Mouse (Mus musculus) kidney, postnatal 0 days (tissue): ENCODE results near the gene Hoxd8. TPM values are rescaled to one million over a fixed set of nuclear protein-coding genes. Genes with fewer than 3 reads are reported as not detected.
A peak's percentile ranks its signal among the peaks of the same experiment; 100 is the strongest.

ENCODE experiments used
- ATAC-seq: fragments of 200-750 bp; cut with Nextera tagmentation; replicated peaks from 2 replicates; pipeline ENCODE4 v1.8.0; 2017; ENCODE audit warnings: low read depth, moderate number of reproducible peaks, moderate TSS enrichment, moderate library complexity; ENCODE audit not compliant: low FRiP score
- DNase-seq: peaks from one replicate; pipeline ENCODE4 v3.0.0-alpha.2; 2016; ENCODE audit warnings: low spot score
- H3K27ac ChIP-seq: fragments of 300-500 bp; sonication (generic); 2 replicates; pipeline ENCODE4 v1.5.1; 2014; ENCODE audit warnings: mild to moderate bottlenecking
- H3K27me3 ChIP-seq: fragments of 300-500 bp; sonication (generic); 2 replicates; pipeline ENCODE4 v1.6.1; 2014; ENCODE audit warnings: low read length, mixed read lengths; ENCODE audit not compliant: insufficient read depth
- H3K36me3 ChIP-seq: fragments of 300-500 bp; sonication (generic); 2 replicates; pipeline ENCODE4 v1.6.1; 2014; ENCODE audit warnings: low read length, mixed read lengths; ENCODE audit not compliant: insufficient read depth
- H3K4me1 ChIP-seq: fragments of 300-500 bp; sonication (generic); replicated peaks from 2 replicates; pipeline ENCODE4 v1.6.1; 2014; ENCODE audit warnings: antibody characterized with exemption, low read length, mixed read lengths; ENCODE audit not compliant: insufficient read depth
- H3K4me2 ChIP-seq: fragments of 300-500 bp; sonication (generic); 2 replicates; pipeline ENCODE4 v1.6.1; 2014; ENCODE audit warnings: mild to moderate bottlenecking, low read length, moderate library complexity, mixed read lengths
- H3K4me3 ChIP-seq: fragments of 300-500 bp; sonication (generic); replicated peaks from 2 replicates; pipeline ENCODE4 v1.5.1; 2014; ENCODE audit warnings: low read depth, low read length
- H3K9ac ChIP-seq: fragments of 300-500 bp; sonication (generic); 2 replicates; pipeline ENCODE4 v1.6.1; 2014; ENCODE audit warnings: low read depth, low read length
- H3K9me3 ChIP-seq: fragments of 300-500 bp; sonication (generic); replicated peaks from 2 replicates; pipeline ENCODE4 v1.6.1; 2016; ENCODE audit warnings: low read length, inconsistent platforms, mixed read lengths
- CTCF ChIP-seq: IDR thresholded peaks from 2 replicates; pipeline ENCODE4 v1.5.1; 2016; ENCODE audit warnings: antibody characterized with exemption, low read depth, mild to moderate bottlenecking, moderate library complexity
- WGBS: fragments of 180-500 bp; shearing (Covaris S2); extraction: QIAGEN DNeasy Blood & Tissue Kit; methylation state at CpG from one replicate; pipeline ENCODE4 v1.1.7; 2014; 5-methylcytosine and 5-hydroxymethylcytosine counted together
- polyA plus RNA-seq: library from polyadenylated mRNA; unstranded; fragments of >200 nt; fragmentation: Nextera tagmentation; extraction: Ambion mirVana; gene quantifications from 2 replicates; pipeline ENCODE4 v1.2.1, GENCODE M21; 2015

Hoxd8 gene
- polyA plus RNA-seq, 1 experiment from 2014 or later = 76.7 TPM

GRCm38 (mm10) chr2:74700546-74701112, 3.8 kb upstream of the Hoxd8 start:
- H3K4me1 ChIP-seq = peaks cover 14% of the 10 kb centered on the region
- H3K9ac ChIP-seq = peak overlapping the region; percentile 100
- no peak for DNase-seq
- no peak for ATAC-seq
- peak overlapping the region; percentile 91 for H3K4me3 ChIP-seq
- no peak for TF ChIP-seq CTCF
- H3K4me2 ChIP-seq = peak overlapping the region; percentile 90
- H3K27me3 ChIP-seq = no peaks in the 10 kb centered on the region
- H3K9me3 ChIP-seq = no peaks in the 10 kb centered on the region
- WGBS = 17% methylated on average over 22 of the region's 22 CpGs
- peak overlapping the region; percentile 98 for H3K27ac ChIP-seq
- no peaks in the 10 kb centered on the region for H3K36me3 ChIP-seq

- peak; percentile 94 for TF ChIP-seq CTCF
- Histone ChIP-seq H3K4me3 (0 out of 2 replicates have a peak overlapping the region, but pooled peaks have one; percentile 11), H3K36me3 (no peaks in the 10 kb centered on the region), H3K9ac (0 out of 2 replicates have a peak overlapping the region, but pooled peaks have one; percentile 35), H3K9me3 (no peaks in the 10 kb centered on the region), H3K4me2 (peak overlapping the region; percentile 90), H3K4me1 (peaks cover 12% of the 10 kb centered on the region), H3K27me3 (no peaks in the 10 kb centered on the region), H3K27ac (peak overlapping the region; percentile 100)
- ATAC-seq (no peak), DNase-seq (peak; percentile 93)
- 13% methylated on average over 17 of the region's 17 CpGs for WGBS
Observed at GRCm38 (mm10) chr2:74701949-74702819, 2.2 kb upstream of the Hoxd8 start.

GRCm38 (mm10) chr2:74702820-74703219, 1.6 kb upstream of the Hoxd8 start:
- Histone ChIP-seq H3K4me1 (peaks cover 12% of the 10 kb centered on the region), H3K9me3 (no peaks in the 10 kb centered on the region), H3K27ac (peak overlapping the region; percentile 100), H3K4me2 (peak overlapping the region; percentile 81), H3K9ac (0 out of 2 replicates have a peak overlapping the region, but pooled peaks have one; percentile 4), H3K36me3 (no peaks in the 10 kb centered on the region), H3K27me3 (no peaks in the 10 kb centered on the region), H3K4me3 (peak overlapping the region; percentile 89; the same call in 1 of the 2 replicates)
- 48% methylated on average over 6 of the region's 6 CpGs for WGBS
- DNase-seq (no peak), ATAC-seq (no peak)
- no peak for TF ChIP-seq CTCF

GRCm38 (mm10) chr2:74703317-74703716, 1.1 kb upstream of the Hoxd8 start:
- peaks cover 12% of the 10 kb centered on the region for H3K4me1 ChIP-seq
- WGBS = 37% methylated on average over 10 of the region's 10 CpGs
- peak overlapping the region; percentile 81 for H3K4me2 ChIP-seq
- TF ChIP-seq CTCF = no peak
- peak overlapping the region; percentile 89 for H3K4me3 ChIP-seq
- ATAC-seq = no peak
- H3K27me3 ChIP-seq = no peaks in the 10 kb centered on the region
- H3K36me3 ChIP-seq = no peaks in the 10 kb centered on the region
- H3K9ac ChIP-seq = peak overlapping the region; percentile 100; the same call in 1 of the 2 replicates
- no peaks in the 10 kb centered on the region for H3K9me3 ChIP-seq
- peak overlapping the region; percentile 100 for H3K27ac ChIP-seq
- DNase-seq = no peak

- WGBS = 17% methylated on average over 26 of the region's 26 CpGs
- Histone ChIP-seq H3K4me1 (peaks cover 13% of the 10 kb centered on the region), H3K4me3 (peak overlapping the region; percentile 89), H3K4me2 (peak overlapping the region; percentile 81), H3K9ac (peak overlapping the region; percentile 100), H3K27ac (peak overlapping the region; percentile 100), H3K9me3 (no peaks in the 10 kb centered on the region), H3K36me3 (no peaks in the 10 kb centered on the region), H3K27me3 (no peaks in the 10 kb centered on the region)
- TF ChIP-seq CTCF = no peak
- DNase-seq (no peak), ATAC-seq (peak; percentile 70)
Observed at GRCm38 (mm10) chr2:74703720-74704392, 559 bp upstream of the Hoxd8 start.

GRCm38 (mm10) chr2:74704999-74705466, 618 bp downstream of the Hoxd8 start:
- peak; percentile 40 for ATAC-seq
- Histone ChIP-seq H3K4me1 (peaks cover 19% of the 10 kb centered on the region), H3K9me3 (no peaks in the 10 kb centered on the region), H3K27me3 (no peaks in the 10 kb centered on the region), H3K4me3 (peak overlapping the region; percentile 89), H3K9ac (peak overlapping the region; percentile 100), H3K36me3 (no peaks in the 10 kb centered on the region), H3K27ac (peak overlapping the region; percentile 100), H3K4me2 (peak overlapping the region; percentile 81)
- DNase-seq = peak; percentile 44
- TF ChIP-seq CTCF = no peak
- WGBS = 1% methylated on average over 19 of the region's 66 CpGs
